Mouse (Mus musculus): ENCODE results near the gene Ccdc97.

Ccdc97 gene

GRCm38 (mm10) chr7:25720760-25721159 is 1.9 kb upstream of the Ccdc97 start:
- no peak for DNase-seq (ENCODE audit: low read depth, low spot score)

DNA sequence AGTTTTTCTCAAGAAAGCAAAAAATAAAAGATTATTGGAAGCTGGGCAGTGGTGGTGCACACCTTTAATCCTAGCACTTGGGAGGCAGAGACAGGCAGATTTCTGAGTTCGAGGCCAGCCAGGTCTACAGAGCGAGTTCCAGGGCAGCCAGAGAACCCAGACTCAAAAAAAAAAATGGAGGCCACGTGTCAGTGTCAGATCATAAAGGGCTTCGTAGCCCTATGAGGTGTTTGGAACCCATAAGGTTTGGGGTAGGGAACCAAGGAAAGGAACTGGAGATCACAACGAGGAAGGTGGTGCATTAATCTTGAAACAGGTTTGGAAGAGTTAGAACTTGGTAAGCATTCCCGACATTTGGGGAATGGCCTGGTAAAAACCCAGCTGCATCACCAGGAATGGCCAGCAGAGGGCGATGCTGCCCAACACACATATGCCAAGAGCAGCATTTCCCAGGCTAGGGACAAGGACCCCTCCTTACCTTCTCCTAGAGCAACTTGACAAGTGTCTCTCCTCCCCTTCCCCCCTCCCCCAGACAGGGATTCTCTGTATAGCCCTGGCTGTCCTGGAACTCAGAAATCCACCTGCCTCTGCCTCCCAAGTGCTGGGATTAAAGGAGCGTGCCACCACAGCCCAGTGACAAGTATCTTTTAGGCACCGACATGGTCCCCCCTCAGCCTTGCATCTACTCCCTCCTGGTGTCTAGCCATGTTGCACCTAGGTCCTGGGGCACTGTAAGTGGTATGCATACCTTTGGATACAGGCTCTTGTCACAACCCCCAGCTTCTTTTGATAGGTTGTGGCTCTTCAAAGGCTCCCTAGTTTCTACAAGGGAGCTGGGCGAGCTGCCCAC is 1.1 kb upstream of the Ccdc97 start:
- DNase-seq (ENCODE audit: low read depth, low spot score), result peak; percentile 79

DNA sequence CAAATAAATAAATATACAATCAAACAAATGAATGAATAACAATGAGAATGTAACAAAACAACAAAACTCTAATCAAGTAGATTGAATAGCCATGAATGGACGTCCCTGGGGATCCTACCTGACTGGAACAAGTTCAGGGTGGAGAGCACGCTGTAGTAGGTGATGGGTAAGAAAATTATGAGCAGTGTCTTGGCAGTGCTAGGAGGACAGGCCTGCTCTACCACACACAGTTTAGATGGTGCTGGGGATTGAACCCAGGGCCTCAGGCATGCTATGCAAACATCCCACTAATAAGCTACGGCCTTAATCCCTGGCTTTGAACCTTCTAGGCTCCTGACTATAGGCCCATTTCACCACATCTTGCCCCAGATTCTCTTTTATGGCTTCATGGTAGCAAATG is 1.4 kb downstream of the Ccdc97 start:
- no peak for DNase-seq (ENCODE audit: low read depth, low spot score)

GRCm38 (mm10) chr7:25715731-25716271 is 3.1 kb downstream of the Ccdc97 start:
- no peak for DNase-seq (ENCODE audit: low read depth, low spot score)

DNA sequence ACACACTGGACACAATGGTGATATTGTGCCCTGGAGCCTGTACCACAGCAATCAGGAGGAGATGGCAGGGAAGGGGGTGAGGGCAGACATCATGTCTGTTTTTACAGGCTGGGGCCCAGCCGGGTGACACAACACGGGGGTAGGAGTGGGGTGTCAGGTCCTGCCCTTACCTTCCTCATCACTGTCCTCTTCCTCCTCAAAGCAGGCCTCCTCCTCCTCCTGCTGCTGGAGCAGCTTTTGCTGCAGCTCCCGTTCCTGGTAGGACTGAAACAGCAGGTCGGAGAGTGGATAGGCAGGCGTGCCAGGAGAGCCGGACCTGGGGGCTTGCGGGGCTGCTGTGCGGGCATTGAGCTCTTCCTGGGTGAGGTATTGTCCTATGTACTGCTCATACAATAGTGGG is 4.3 kb downstream of the Ccdc97 start:
- DNase-seq (ENCODE audit: low read depth, low spot score), result no peak

DNA sequence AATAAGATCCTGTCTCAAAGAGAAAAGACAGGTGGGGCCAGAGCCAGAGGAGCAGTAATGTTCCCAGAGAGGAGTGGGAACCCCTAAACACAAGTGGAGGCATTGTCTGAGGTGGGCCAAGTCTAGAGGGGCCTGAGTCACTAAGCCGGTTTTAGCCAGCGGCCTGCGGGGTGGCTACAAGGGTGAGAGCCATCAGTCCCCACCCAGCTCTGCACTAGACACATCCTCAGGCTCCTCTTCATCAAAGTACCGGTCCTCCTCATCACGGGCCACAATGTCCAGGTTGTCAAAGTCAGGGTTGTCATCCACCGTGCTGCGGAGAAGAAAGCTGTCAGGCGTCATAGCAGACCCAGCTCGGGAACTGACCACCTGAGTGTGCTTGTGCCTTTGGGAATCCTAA is 6.1 kb downstream of the Ccdc97 start:
- DNase-seq (ENCODE audit: low read depth, low spot score), result no peak

- no peak for DNase-seq (ENCODE audit: low read depth, low spot score)
Measured at GRCm38 (mm10) chr7:25711731-25712197, 7.1 kb downstream of the Ccdc97 start.

DNA sequence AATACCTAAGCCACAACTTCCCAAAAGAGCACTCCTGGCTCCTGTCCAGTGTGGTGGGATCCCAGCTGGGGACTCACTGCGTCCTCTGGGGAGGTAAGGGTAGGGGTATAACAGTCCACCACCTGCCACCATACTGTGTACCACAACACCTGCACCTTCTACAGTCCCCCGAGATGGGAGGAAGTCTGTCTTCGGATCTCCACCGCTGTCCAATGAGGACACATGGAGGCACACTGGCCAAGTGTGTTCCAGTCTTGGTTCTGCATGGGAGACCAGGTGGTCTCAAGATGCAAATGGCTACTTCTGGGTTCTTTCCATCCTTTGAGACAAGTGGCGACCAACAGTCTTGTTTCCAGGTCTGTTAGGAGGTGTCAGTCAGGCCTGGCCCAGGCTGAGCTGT is 7.7 kb downstream of the Ccdc97 start:
- no peak for DNase-seq (ENCODE audit: low read depth, low spot score)

GRCm38 (mm10) chr7:25710519-25711130 is 8.3 kb downstream of the Ccdc97 start:
- peak; percentile 37 for DNase-seq (ENCODE audit: low read depth, low spot score)

GRCm38 (mm10) chr7:25709961-25710360 is 8.9 kb downstream of the Ccdc97 start:
- no peak for DNase-seq (ENCODE audit: low read depth, low spot score)

- peak; percentile 58 for DNase-seq (ENCODE audit: low read depth, low spot score)
Measured at GRCm38 (mm10) chr7:25707581-25708292, 11.2 kb downstream of the Ccdc97 start.

DNA sequence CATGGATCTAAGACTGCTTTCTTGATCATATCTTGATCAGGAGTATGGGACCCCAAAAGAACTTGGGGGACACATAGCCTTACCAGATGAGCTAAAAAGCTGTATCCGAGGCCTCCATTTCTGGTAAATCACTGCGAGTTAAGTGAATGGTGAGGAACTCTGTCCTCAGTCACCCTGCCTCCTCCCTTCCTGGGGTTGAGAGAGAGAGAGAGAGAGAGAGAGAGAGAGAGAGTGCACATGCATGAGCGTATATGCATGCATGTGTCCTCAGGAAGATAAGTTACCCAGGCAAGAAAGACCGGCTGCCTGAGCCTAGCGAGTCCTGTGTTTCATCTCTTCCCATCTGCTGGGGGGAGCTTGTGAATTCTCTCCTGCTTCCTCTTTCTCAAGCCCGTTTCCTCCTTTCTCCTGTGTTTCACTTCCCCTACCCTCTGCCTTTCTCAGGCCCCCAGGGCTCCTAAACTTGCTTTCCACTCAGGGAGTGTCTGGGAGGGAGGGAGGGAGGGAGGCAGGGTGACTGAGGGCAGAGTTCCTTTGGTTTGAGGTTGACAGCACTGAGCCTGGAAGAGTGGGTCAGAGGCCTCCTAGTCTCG is 12.2 kb downstream of the Ccdc97 start:
- DNase-seq (ENCODE audit: low read depth, low spot score), result no peak

GRCm38 (mm10) chr7:25705801-25706251 is 13.1 kb downstream of the Ccdc97 start:
- DNase-seq (ENCODE audit: low read depth, low spot score), result peak; percentile 43

DNA sequence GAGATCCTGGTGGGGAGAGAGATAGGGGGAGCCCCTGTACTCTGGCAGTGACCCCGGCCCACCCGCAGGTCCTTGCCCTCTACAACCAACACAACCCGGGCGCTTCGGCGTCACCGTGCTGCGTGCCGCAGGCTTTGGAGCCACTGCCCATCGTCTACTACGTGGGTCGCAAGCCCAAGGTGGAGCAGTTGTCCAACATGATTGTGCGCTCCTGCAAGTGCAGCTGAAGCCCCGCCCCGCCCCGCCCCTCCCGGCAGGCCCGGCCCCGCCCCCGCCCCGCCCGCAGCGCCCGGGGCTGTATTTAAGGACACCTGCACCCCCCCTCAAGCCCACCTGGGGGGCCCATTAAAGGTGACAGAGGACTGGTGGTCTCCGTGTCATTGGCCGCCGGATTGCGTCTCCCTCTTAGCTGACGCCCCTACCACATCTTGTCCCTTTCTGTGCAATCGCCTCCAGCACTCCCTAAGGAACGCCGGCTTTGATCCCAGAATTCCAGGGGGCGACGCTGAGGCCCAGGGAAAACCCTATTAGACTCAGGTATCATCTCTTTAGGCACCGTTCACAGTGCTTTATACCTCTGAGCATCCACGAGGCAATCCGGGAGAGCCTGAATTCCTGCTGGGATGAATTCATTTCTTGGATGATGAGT is 14.0 kb downstream of the Ccdc97 start:
- no peak for DNase-seq (ENCODE audit: low read depth, low spot score)

DNA sequence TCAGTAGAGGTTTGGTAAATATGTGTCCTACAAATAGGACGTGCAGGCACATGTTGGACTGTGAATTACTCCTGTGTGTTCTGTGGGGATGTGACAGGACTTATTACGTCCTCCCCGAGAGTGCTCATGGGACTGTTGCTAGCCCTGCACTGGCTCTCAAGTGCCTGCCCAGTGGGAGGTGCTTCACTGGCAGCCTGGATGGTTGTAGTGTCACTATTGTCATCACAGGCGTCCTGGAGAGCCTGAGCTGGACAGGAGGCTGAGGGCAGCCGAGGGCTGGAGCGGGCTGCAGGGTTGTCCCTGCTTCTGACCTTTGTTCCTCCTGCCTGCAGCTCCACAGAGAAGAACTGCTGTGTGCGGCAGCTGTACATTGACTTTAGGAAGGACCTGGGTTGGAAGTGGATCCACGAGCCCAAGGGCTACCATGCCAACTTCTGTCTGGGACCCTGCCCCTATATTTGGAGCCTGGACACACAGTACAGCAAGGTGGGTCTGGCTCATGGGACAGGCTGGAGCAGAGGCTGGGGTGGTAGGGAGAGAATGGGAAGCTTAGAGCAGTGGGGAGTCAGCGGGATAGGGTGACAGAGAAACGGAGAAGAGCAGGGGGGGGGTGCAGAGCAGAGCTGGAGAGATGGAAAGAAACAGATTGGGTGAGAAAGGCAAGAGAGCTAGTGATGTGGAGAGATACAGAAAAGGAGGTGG is 14.9 kb downstream of the Ccdc97 start:
- no peak for DNase-seq (ENCODE audit: low read depth, low spot score)

DNA sequence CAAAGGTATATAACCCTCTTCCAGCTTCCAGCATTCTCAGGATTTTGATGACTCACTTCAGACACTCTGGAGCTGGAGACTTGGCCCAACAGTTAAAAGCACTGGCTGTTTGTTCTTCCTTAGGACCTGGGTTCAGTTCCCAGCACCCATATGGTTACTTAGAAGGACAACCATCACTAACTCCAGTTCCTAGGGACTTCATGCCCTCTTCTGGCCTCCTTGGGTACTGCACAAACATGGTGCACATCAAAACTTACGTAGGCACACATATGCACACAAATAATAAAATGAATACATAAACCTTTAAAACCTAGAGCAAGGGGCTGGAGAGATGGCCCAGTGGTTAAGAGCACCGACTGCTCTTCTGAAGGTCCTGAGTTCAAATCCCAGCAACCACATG is 16.5 kb downstream of the Ccdc97 start:
- DNase-seq (ENCODE audit: low read depth, low spot score), result peak; percentile 55

DNA sequence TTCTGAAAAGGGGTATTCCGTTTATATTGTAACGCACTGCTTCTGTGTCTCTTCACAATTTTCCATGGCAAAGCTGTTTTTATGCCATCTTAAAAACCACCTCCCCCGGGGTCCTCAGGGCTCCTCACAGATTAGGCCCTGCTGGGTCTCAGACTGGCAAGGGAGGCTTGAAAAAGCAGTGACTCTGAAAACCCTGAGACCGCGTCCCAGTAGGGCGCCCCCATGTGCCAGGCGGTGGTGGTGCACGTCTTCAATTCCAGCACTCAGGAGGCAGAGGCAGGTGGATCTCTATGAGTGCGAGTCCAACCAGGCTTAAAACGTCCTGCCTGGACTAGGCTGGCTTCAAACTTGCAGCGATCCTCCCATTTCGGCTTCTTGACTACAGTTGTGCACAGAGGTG is 18.2 kb downstream of the Ccdc97 start:
- peak; percentile 62 for DNase-seq (ENCODE audit: low read depth, low spot score)

DNA sequence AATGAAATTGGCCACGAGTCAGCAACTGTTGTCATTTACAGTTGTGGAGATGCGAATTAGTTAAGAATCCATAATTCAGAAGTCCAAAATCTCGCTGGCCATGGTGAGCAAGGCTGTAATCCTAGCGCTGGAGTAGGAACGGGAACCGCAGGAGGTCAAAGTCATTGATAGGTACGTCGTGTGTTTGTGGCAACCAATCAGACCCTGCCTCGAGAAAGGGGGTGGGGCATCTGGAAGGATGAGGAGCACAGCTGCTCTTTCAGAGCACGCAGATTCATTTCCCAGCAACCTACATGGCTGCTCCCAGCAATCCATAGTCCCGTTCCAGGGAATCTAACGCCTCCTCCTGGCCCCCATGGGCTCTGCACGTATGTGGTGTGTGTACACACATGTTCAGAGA is 19.0 kb downstream of the Ccdc97 start:
- no peak for DNase-seq (ENCODE audit: low read depth, low spot score)

GRCm38 (mm10) chr7:25694104-25694503 is 24.8 kb downstream of the Ccdc97 start:
- no peak for DNase-seq (ENCODE audit: low read depth, low spot score)

GRCm38 (mm10) chr7:25690051-25690450 is 28.8 kb downstream of the Ccdc97 start:
- no peak for DNase-seq (ENCODE audit: low read depth, low spot score)

All from CD4-positive, CD25-positive, alpha-beta regulatory T cell, adult 2 months (primary cell).